Mouse (Mus musculus): ENCODE measurements around the gene Myadm. TPM values are rescaled to one million over a fixed set of nuclear protein-coding genes. Genes with fewer than 3 reads are reported as not detected.

The Myadm gene
- total RNA-seq, 2 experiments from 2014 or later = 266 to 279 TPM

- intact Hi-C loops (cut with DNase I) = no loop called here
- no peak for DNase-seq
Measured at GRCm38 (mm10) chr7:3310233-3310632, 21.4 kb downstream of the Myadm start.

- no peak for DNase-seq
- intact Hi-C loops (cut with DNase I) = no loop called here
Measured at GRCm38 (mm10) chr7:3313571-3313970, 24.7 kb downstream of the Myadm start.

GRCm38 (mm10) chr7:3314121-3314520 lies 25.2 kb downstream of the Myadm start:
- intact Hi-C loops (cut with DNase I) = no loop called here
- no peak for DNase-seq

GRCm38 (mm10) chr7:3317704-3318103 lies 28.8 kb downstream of the Myadm start:
- DNase-seq = no peak
- intact Hi-C loops (cut with DNase I) = no loop called here

GRCm38 (mm10) chr7:3320856-3321255 lies 32.0 kb downstream of the Myadm start:
- intact Hi-C loops (cut with DNase I) = no loop called here
- DNase-seq = no peak

- DNase-seq = no peak
- intact Hi-C loops (cut with DNase I) = no loop called here
Measured at GRCm38 (mm10) chr7:3323826-3324225, 34.9 kb downstream of the Myadm start.

GRCm38 (mm10) chr7:3327961-3328360 lies 39.1 kb downstream of the Myadm start:
- intact Hi-C loops (cut with DNase I) = no loop called here
- peak in 1 of 2 experiments; percentile 30 for DNase-seq

- intact Hi-C loops (cut with DNase I) = loop anchor here (1.0 kb wide), 1 partner anchor 118 kb away; no protein-coding TSS in a partner anchor
- peak; percentile 78 to 84 for DNase-seq
Measured at GRCm38 (mm10) chr7:3329776-3330546, 41.1 kb downstream of the Myadm start.

- DNase-seq = no peak
- intact Hi-C loops (cut with DNase I) = no loop called here
Measured at GRCm38 (mm10) chr7:3331171-3331570, 42.3 kb downstream of the Myadm start.

GRCm38 (mm10) chr7:3331581-3332223 lies 42.8 kb downstream of the Myadm start:
- peak; percentile 78 to 80 for DNase-seq
- intact Hi-C loops (cut with DNase I) = no loop called here

- DNase-seq = no peak
- intact Hi-C loops (cut with DNase I) = no loop called here
Measured at GRCm38 (mm10) chr7:3332224-3332615, 43.3 kb downstream of the Myadm start.

GRCm38 (mm10) chr7:3332619-3333521 lies 44.0 kb downstream of the Myadm start, which contains the start of gene Cacng7:
Gene Cacng7, plus strand, starts transcription at chr7:3332955.
- peak; percentile 27 to 29 for DNase-seq
- intact Hi-C loops (cut with DNase I) = no loop called here

- intact Hi-C loops (cut with DNase I) = no loop called here
- peak in 1 of 2 experiments; percentile 6 for DNase-seq
Measured at GRCm38 (mm10) chr7:3333542-3333941, 44.7 kb downstream of the Myadm start.

GRCm38 (mm10) chr7:3336412-3336811 lies 47.5 kb downstream of the Myadm start:
- DNase-seq = no peak
- intact Hi-C loops (cut with DNase I) = no loop called here

- no peak for DNase-seq
- intact Hi-C loops (cut with DNase I) = no loop called here
Measured at GRCm38 (mm10) chr7:3338286-3338935, 49.5 kb downstream of the Myadm start.

- intact Hi-C loops (cut with DNase I) = no loop called here
- DNase-seq = no peak
Measured at GRCm38 (mm10) chr7:3339010-3339409, 50.1 kb downstream of the Myadm start.

GRCm38 (mm10) chr7:3343861-3344260 lies 55.0 kb downstream of the Myadm start:
- intact Hi-C loops (cut with DNase I) = no loop called here
- no peak for DNase-seq

- DNase-seq = no peak
- intact Hi-C loops (cut with DNase I) = no loop called here
Measured at GRCm38 (mm10) chr7:3345301-3345700, 56.4 kb downstream of the Myadm start.

- intact Hi-C loops (cut with DNase I) = no loop called here
- DNase-seq = no peak
Measured at GRCm38 (mm10) chr7:3347366-3348287, 58.7 kb downstream of the Myadm start.

All from heart, postnatal 10 days (tissue).